Mouse (Mus musculus) erythroblast, embryonic 14.5 days (primary cell): ENCODE measurements around the gene Ms4a6d.

Experiments used
- GATA1 ChIP-seq: IDR thresholded peaks from 2 replicates; pipeline ENCODE4 v1.6.1; 2012; ENCODE audit warnings: low read length, inconsistent platforms, mixed read lengths
- TAL1 ChIP-seq: IDR thresholded peaks from 3 replicates; pipeline ENCODE4 v1.6.1; 2012; ENCODE audit warnings: low read length, inconsistent platforms, mixed read lengths

DNA sequence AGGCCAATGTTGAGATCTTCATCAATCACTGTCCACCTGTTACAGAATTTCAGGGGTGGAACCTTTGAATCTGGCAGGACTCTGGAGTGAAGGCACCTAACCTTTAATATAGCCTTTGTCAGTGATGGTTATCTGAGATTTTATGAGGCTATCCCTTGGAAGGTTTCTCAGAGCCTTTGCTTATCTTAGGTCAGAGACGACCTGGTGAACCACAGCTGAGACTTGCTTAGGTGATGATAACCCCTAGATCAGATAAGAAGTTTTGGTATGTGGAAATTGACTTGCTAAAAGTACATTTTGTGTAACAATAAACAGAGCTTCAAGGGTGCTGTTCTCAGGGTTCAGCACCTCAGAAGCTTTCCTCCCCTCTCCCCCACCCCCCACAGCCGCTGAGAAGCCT, 7.6 kb upstream of the Ms4a6d start:
- TF ChIP-seq GATA1, result no peak
- TF ChIP-seq TAL1, result no peak
